Mouse (Mus musculus) heart, embryonic 16.5 days (tissue): ENCODE data around the gene Ralgps2. TPM values are rescaled to one million over a fixed set of nuclear protein-coding genes. Genes with fewer than 3 reads are reported as not detected.
A peak's percentile ranks its signal among the peaks of the same experiment; 100 is the strongest.

ENCODE experiments used
- ATAC-seq: fragments of 200-750 bp; cut with Nextera tagmentation; replicated peaks from 2 replicates; pipeline ENCODE4 v1.8.0; 2017; ENCODE audit warnings: moderate number of reproducible peaks; ENCODE audit not compliant: insufficient read depth, low FRiP score; ENCODE audit errors: extremely low read depth
- H3K27ac ChIP-seq: fragments of 300-500 bp; sonication (generic); 2 replicates; pipeline ENCODE4 v1.5.1; 2014; ENCODE audit warnings: mild to moderate bottlenecking, low read length, control low read depth, moderate library complexity
- H3K27me3 ChIP-seq: fragments of 300-500 bp; sonication (generic); 2 replicates; pipeline ENCODE4 v1.6.1; 2014; ENCODE audit warnings: low read length, mixed read lengths; ENCODE audit not compliant: control insufficient read depth, insufficient read depth
- H3K36me3 ChIP-seq: fragments of 300-500 bp; sonication (generic); 2 replicates; pipeline ENCODE4 v1.6.1; 2014; ENCODE audit not compliant: control insufficient read depth, insufficient read depth
- H3K4me1 ChIP-seq: fragments of 300-500 bp; sonication (generic); 2 replicates; pipeline ENCODE4 v1.6.1; 2014; ENCODE audit warnings: low read length, mixed read lengths; ENCODE audit not compliant: control insufficient read depth, insufficient read depth
- H3K4me2 ChIP-seq: fragments of 300-500 bp; sonication (generic); 2 replicates; pipeline ENCODE4 v1.6.1; 2014; ENCODE audit warnings: low read depth, mild to moderate bottlenecking, control low read depth, low read length
- H3K4me3 ChIP-seq: fragments of 300-500 bp; sonication (generic); 2 replicates; pipeline ENCODE4 v1.5.1; 2014; ENCODE audit warnings: mild to moderate bottlenecking, control low read depth, low read length
- H3K9ac ChIP-seq: fragments of 300-500 bp; sonication (generic); 2 replicates; pipeline ENCODE4 v1.6.1; 2014; ENCODE audit warnings: low read length, control low read depth
- H3K9me3 ChIP-seq: fragments of 300-500 bp; sonication (generic); replicated peaks from 2 replicates; pipeline ENCODE4 v1.6.1; 2016; ENCODE audit warnings: low read length; ENCODE audit not compliant: control insufficient read depth
- WGBS: fragments of 180-500 bp; shearing (Covaris S2); extraction: QIAGEN DNeasy Blood & Tissue Kit; methylation state at CpG from one replicate; pipeline ENCODE4 v1.1.7; 2014; 5-methylcytosine and 5-hydroxymethylcytosine counted together
- polyA plus RNA-seq: library from polyadenylated mRNA; unstranded; fragments of >200 nt; fragmentation: Nextera tagmentation; extraction: Ambion mirVana; gene quantifications from 2 replicates; pipeline ENCODE4 v1.2.1, GENCODE M21; 2015

Gene Ralgps2
- polyA plus RNA-seq, 1 experiment from 2014 or later = 58.2 TPM

DNA sequence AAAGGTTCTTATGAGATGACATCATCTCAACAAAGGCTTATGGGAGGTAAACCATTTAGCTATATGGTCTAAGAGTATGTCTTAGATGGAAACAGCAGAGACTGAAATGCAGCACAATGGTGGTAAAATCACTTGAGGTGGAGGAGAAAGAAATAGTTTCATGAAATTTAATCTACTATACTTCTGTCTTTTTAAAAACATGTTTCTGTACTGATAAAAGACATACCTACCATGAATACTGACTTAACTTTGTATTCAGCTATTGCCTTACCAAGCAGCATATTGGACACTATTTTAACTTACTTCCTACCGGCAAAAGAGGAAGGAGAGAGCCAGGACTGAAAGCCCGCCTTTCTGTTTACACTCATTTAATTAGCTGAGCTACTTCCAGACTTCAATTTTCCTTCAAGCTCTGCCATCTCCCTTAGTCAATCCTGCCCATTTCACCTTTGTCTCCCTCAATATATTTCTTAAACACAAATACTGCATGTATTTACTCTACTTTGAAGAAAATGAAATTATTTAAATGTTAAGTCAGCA is 79.6 kb downstream of the Ralgps2 start:
- no peaks in the 10 kb centered on the region for H3K27me3 ChIP-seq
- 92% methylated on average over 2 of the region's 2 CpGs for WGBS
- no peak for ATAC-seq

DNA sequence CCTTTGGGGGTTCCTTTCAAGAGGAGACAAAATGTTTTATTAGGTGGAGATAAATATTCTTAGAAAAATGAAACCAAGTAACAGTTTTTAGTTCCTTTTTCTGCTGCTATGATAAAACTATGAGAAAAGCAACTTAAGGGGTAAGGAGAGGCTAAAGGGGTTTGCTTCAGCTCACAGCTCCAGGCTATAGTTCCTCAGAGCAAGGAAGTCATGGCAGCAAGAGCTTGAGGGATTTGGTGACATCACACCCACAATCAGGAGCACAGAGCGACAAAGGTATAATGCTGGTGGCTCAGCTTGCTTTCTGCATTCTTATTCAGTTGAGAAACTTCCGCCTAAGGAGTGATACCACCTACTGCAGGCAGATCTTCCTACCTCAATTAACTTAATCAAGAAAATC is 80.3 kb downstream of the Ralgps2 start:
- Histone ChIP-seq H3K27ac (no peak overlapping the region), H3K4me2 (no peak overlapping the region)

More for the DNA sequence above, 79.6 kb downstream of the Ralgps2 start:
- H3K4me1 ChIP-seq = peaks cover 10% of the 10 kb centered on the region
- H3K9me3 ChIP-seq = no peaks in the 10 kb centered on the region
- no peak overlapping the region for H3K4me2 ChIP-seq
- no peak overlapping the region for H3K4me3 ChIP-seq
- no peak overlapping the region for H3K9ac ChIP-seq
- no peaks in the 10 kb centered on the region for H3K36me3 ChIP-seq
- H3K27ac ChIP-seq = no peak overlapping the region

GRCm38 (mm10) chr1:156856666-156857065 is 82.8 kb downstream of the Ralgps2 start:
- no peaks in the 10 kb centered on the region for H3K9me3 ChIP-seq
- H3K27ac ChIP-seq = no peak overlapping the region
- H3K4me1 ChIP-seq = no peaks in the 10 kb centered on the region
- H3K27me3 ChIP-seq = no peaks in the 10 kb centered on the region
- 93% methylated on average over 2 of the region's 2 CpGs for WGBS
- H3K9ac ChIP-seq = no peak overlapping the region
- ATAC-seq = no peak
- H3K4me3 ChIP-seq = no peak overlapping the region
- no peak overlapping the region for H3K4me2 ChIP-seq
- no peaks in the 10 kb centered on the region for H3K36me3 ChIP-seq

More for the DNA sequence above, 80.3 kb downstream of the Ralgps2 start:
- no peaks in the 10 kb centered on the region for H3K9me3 ChIP-seq
- H3K4me1 ChIP-seq = peaks cover 8% of the 10 kb centered on the region
- no peak overlapping the region for H3K9ac ChIP-seq
- no peak overlapping the region for H3K4me3 ChIP-seq
- H3K36me3 ChIP-seq = no peaks in the 10 kb centered on the region
- 91% methylated on average over 2 of the region's 2 CpGs for WGBS
- ATAC-seq = no peak
- no peaks in the 10 kb centered on the region for H3K27me3 ChIP-seq

- no peaks in the 10 kb centered on the region for H3K9me3 ChIP-seq
- 71% methylated on average over 4 of the region's 4 CpGs for WGBS
- no peak overlapping the region for H3K9ac ChIP-seq
- no peaks in the 10 kb centered on the region for H3K27me3 ChIP-seq
- no peak for ATAC-seq
- H3K4me1 ChIP-seq = no peaks in the 10 kb centered on the region
- no peak overlapping the region for H3K4me2 ChIP-seq
- H3K27ac ChIP-seq = no peak overlapping the region
- H3K4me3 ChIP-seq = no peak overlapping the region
- no peaks in the 10 kb centered on the region for H3K36me3 ChIP-seq
Measured at GRCm38 (mm10) chr1:156854558-156854957, 84.9 kb downstream of the Ralgps2 start.

DNA sequence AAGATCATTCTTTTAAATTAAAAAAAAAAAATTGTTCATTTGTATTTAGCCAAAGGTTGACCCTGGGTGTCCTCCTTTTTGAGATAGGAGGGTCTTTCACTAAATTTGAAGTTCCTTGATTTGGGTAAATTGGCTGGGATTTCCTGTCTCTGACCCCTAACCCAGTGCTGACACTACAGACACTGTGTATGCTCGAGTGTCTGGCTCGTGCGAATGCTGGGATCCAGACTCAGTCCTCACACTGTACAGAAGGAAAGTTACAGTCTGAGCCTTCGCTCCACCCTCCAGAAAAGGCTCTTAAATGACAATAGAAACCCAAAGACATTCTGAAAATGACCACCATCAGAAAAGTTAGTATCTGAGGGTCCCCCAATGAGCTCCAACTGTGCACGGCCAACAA is 86.6 kb downstream of the Ralgps2 start:
- Histone ChIP-seq H3K36me3 (no peaks in the 10 kb centered on the region), H3K27me3 (no peaks in the 10 kb centered on the region), H3K9ac (no peak overlapping the region), H3K4me3 (no peak overlapping the region), H3K9me3 (no peaks in the 10 kb centered on the region), H3K27ac (no peak overlapping the region), H3K4me1 (no peaks in the 10 kb centered on the region), H3K4me2 (no peak overlapping the region)
- 81% methylated on average over 5 of the region's 5 CpGs for WGBS
- ATAC-seq = no peak

DNA sequence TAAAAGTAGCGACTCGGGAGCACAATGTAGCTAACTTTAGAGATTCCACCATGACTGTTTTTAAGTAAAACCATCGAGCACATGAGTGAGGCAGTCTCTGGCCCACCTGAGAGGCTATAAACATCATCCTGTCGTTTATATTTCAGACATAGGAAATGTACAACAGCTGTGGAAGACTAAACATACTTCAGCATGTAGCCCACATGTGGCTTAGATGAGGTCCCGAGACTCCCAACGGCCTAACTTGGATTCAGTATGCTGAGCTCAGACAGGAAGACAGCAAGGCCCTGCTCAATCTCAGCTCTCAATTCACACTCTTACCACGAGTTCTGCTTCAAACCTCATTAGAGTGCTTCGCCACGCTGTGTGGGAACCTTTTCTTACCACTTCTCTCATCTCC is 87.0 kb downstream of the Ralgps2 start:
- Histone ChIP-seq H3K4me2 (no peak overlapping the region), H3K4me3 (no peak overlapping the region), H3K36me3 (no peaks in the 10 kb centered on the region), H3K27me3 (no peaks in the 10 kb centered on the region), H3K4me1 (no peaks in the 10 kb centered on the region), H3K27ac (no peak overlapping the region), H3K9ac (no peak overlapping the region), H3K9me3 (no peaks in the 10 kb centered on the region)
- ATAC-seq = no peak
- WGBS = 64% methylated on average over 9 of the region's 9 CpGs

- 47% methylated on average over 4 of the region's 4 CpGs for WGBS
Measured at GRCm38 (mm10) chr1:156847098-156847497, 92.3 kb downstream of the Ralgps2 start.

DNA sequence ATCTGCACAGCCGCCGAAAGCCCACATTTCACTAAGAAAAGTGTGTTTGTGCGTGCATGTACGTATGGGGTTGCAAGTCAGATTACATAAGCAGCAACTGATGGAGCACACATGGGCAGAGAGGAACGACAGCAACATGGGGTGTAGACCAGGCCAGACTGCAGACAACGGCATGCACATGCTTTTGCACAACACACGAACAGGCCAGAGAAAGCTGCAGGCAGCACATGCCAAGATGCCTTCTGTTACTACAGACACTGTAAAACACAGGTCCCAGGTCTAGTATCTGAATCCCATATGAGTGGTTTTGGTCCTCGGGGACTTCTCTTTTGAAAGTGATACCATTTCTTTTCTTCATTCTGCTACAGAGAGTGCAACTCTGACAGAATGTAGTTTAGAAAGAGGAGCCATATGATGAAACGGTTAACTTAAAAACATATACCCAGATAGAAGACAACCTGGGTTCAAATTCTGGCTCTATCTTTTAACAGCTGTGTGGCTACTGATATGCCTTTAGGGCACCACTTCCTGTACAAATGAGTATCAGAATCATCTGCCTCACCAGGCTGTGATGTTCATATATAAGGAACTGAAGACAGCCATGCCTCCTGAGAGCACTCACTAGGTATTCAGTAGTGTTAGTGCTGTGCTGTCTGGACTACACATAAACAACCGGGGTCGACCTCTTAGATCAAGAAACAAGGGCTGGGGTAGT is 97.6 kb downstream of the Ralgps2 start:
- H3K9me3 ChIP-seq = no peaks in the 10 kb centered on the region
- no peak for ATAC-seq
- H3K27ac ChIP-seq = no peak overlapping the region
- H3K27me3 ChIP-seq = no peaks in the 10 kb centered on the region
- peaks cover 25% of the 10 kb centered on the region for H3K4me1 ChIP-seq
- H3K4me3 ChIP-seq = no peak overlapping the region
- no peak overlapping the region for H3K9ac ChIP-seq
- H3K36me3 ChIP-seq = no peaks in the 10 kb centered on the region
- WGBS = 74% methylated on average over 11 of the region's 11 CpGs
- no peak overlapping the region for H3K4me2 ChIP-seq

More at GRCm38 (mm10) chr1:156847098-156847497, 92.3 kb downstream of the Ralgps2 start:
- H3K4me3 ChIP-seq = no peak overlapping the region
- ATAC-seq = no peak
- peaks cover 10% of the 10 kb centered on the region for H3K4me1 ChIP-seq
- no peak overlapping the region for H3K4me2 ChIP-seq
- no peak overlapping the region for H3K9ac ChIP-seq
- no peaks in the 10 kb centered on the region for H3K27me3 ChIP-seq
- no peak overlapping the region for H3K27ac ChIP-seq
- H3K9me3 ChIP-seq = no peaks in the 10 kb centered on the region
- no peaks in the 10 kb centered on the region for H3K36me3 ChIP-seq

DNA sequence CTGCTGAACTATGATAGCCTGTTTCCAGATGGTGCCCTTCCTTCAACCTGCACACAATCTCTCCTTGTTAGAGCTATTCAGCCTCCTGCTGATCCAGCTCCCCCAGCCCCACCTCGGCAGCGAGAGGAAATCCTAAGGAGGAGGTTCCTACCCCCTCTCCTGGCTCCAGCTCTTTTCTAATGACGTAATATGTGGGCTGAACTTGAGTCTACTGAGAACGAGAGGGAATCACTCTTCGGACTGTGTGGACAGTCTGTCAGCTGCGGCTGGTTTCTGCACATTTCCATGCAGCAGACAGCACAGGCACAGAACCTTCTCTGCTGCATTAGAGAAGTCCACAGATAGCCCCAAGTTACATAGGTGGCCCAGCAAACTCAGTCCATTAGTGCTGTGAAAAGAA is 100.7 kb downstream of the Ralgps2 start:
- Histone ChIP-seq H3K4me3 (peak overlapping the region; percentile 34), H3K27ac (peak overlapping the region; percentile 45), H3K4me1 (peaks cover 19% of the 10 kb centered on the region), H3K9me3 (no peaks in the 10 kb centered on the region), H3K4me2 (peak overlapping the region; percentile 59), H3K9ac (peak overlapping the region; percentile 55; the same call in 1 of the 2 replicates), H3K36me3 (no peaks in the 10 kb centered on the region), H3K27me3 (no peaks in the 10 kb centered on the region)
- 11% methylated on average over 6 of the region's 6 CpGs for WGBS
- peak; percentile 86 for ATAC-seq
